Mouse (Mus musculus): ENCODE measurements around the gene Myo5c. TPM values are rescaled to one million over a fixed set of nuclear protein-coding genes. Genes with fewer than 3 reads are reported as not detected.
A peak's percentile ranks its signal among the peaks of the same experiment; 100 is the strongest.

Myo5c gene
- polyA plus RNA-seq, 1 experiment = 8.4 TPM

DNA sequence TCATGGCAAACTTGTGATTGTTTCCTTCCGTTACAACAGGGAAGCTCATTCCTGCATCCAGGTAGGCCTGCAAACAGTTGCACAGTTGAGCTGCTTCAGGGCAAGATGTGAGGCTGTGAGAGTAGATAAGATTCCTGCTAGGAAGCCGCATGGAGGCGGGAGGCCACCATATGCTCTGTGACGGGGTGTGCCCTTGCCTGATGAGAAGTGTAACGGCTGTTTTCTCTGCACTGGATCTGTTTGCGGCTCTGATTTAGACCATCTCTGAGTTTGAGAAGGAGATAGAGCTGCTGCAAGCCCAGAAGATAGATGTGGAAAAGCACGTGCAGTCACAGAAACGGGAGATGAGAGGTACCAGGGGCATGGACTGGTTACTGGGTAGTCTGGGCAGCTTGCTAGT, 51.8 kb downstream of the Myo5c start:
- Histone ChIP-seq H3K4me3 (ENCODE audit: control insufficient read depth, insufficient read depth, low read length) (no peak overlapping the region), H3K4me1 (replicated peaks; ENCODE audit: control insufficient read depth, insufficient read depth, low read length) (no peaks in the 10 kb centered on the region), H3K27ac (ENCODE audit: control insufficient read depth, insufficient read depth, low read length) (no peak overlapping the region), H3K27me3 (ENCODE audit: control insufficient read depth, insufficient read depth, low read length) (no peaks in the 10 kb centered on the region), H3K36me3 (ENCODE audit: control insufficient read depth, insufficient read depth, low read length) (no peaks in the 10 kb centered on the region)
- no peak for TF ChIP-seq CTCF (IDR thresholded peaks at IDR 0.05; ENCODE audit: borderline replicate concordance, control insufficient read depth, extremely low read depth, insufficient read depth, low read length, poor library complexity)
- no peak for TF ChIP-seq POLR2A (IDR thresholded peaks at IDR 0.05; ENCODE audit: control insufficient read depth, extremely low read depth, insufficient read depth, low read length, poor library complexity)
- DNase-seq = no peak
- 96% methylated on average over 8 of the region's 8 CpGs for WGBS

GRCm38 (mm10) chr9:75285363-75285762, 53.5 kb downstream of the Myo5c start:
- Histone ChIP-seq H3K27me3 (ENCODE audit: control insufficient read depth, insufficient read depth, low read length) (no peaks in the 10 kb centered on the region), H3K36me3 (ENCODE audit: control insufficient read depth, insufficient read depth, low read length) (no peaks in the 10 kb centered on the region), H3K27ac (ENCODE audit: control insufficient read depth, insufficient read depth, low read length) (no peak overlapping the region), H3K4me1 (replicated peaks; ENCODE audit: control insufficient read depth, insufficient read depth, low read length) (no peaks in the 10 kb centered on the region), H3K4me3 (ENCODE audit: control insufficient read depth, insufficient read depth, low read length) (no peak overlapping the region)
- DNase-seq = no peak
- TF ChIP-seq POLR2A (IDR thresholded peaks at IDR 0.05; ENCODE audit: control insufficient read depth, extremely low read depth, insufficient read depth, low read length, poor library complexity) = no peak
- TF ChIP-seq CTCF (IDR thresholded peaks at IDR 0.05; ENCODE audit: borderline replicate concordance, control insufficient read depth, extremely low read depth, insufficient read depth, low read length, poor library complexity) = no peak
- 94% methylated on average over 6 of the region's 6 CpGs for WGBS

- no peak for DNase-seq
- TF ChIP-seq CTCF (IDR thresholded peaks at IDR 0.05; ENCODE audit: borderline replicate concordance, control insufficient read depth, extremely low read depth, insufficient read depth, low read length, poor library complexity) (no peak), POLR2A (IDR thresholded peaks at IDR 0.05; ENCODE audit: control insufficient read depth, extremely low read depth, insufficient read depth, low read length, poor library complexity) (no peak)
- Histone ChIP-seq H3K4me3 (ENCODE audit: control insufficient read depth, insufficient read depth, low read length) (no peak overlapping the region), H3K4me1 (replicated peaks; ENCODE audit: control insufficient read depth, insufficient read depth, low read length) (no peaks in the 10 kb centered on the region), H3K27me3 (ENCODE audit: control insufficient read depth, insufficient read depth, low read length) (no peaks in the 10 kb centered on the region), H3K27ac (ENCODE audit: control insufficient read depth, insufficient read depth, low read length) (no peak overlapping the region), H3K36me3 (ENCODE audit: control insufficient read depth, insufficient read depth, low read length) (no peaks in the 10 kb centered on the region)
- 90% methylated on average over 6 of the region's 6 CpGs for WGBS
These were observed 55.8 kb downstream of the Myo5c start for GRCm38 (mm10) chr9:75287636-75288035.

- no peaks in the 10 kb centered on the region for H3K27me3 ChIP-seq (ENCODE audit: control insufficient read depth, insufficient read depth, low read length)
- no peak overlapping the region for H3K27ac ChIP-seq (ENCODE audit: control insufficient read depth, insufficient read depth, low read length)
- DNase-seq = peak; percentile 11
- no peaks in the 10 kb centered on the region for H3K36me3 ChIP-seq (ENCODE audit: control insufficient read depth, insufficient read depth, low read length)
- H3K4me1 ChIP-seq (replicated peaks; ENCODE audit: control insufficient read depth, insufficient read depth, low read length) = no peaks in the 10 kb centered on the region
- no peak overlapping the region for H3K4me3 ChIP-seq (ENCODE audit: control insufficient read depth, insufficient read depth, low read length)
- TF ChIP-seq POLR2A (IDR thresholded peaks at IDR 0.05; ENCODE audit: control insufficient read depth, extremely low read depth, insufficient read depth, low read length, poor library complexity) (no peak), CTCF (IDR thresholded peaks at IDR 0.05; ENCODE audit: borderline replicate concordance, control insufficient read depth, extremely low read depth, insufficient read depth, low read length, poor library complexity) (no peak)
- 54% methylated on average over 4 of the region's 4 CpGs for WGBS
These were observed 57.7 kb downstream of the Myo5c start for GRCm38 (mm10) chr9:75289545-75289944.

GRCm38 (mm10) chr9:75299342-75299741, 67.5 kb downstream of the Myo5c start:
- TF ChIP-seq CTCF (IDR thresholded peaks at IDR 0.05; ENCODE audit: borderline replicate concordance, control insufficient read depth, extremely low read depth, insufficient read depth, low read length, poor library complexity) (no peak), POLR2A (IDR thresholded peaks at IDR 0.05; ENCODE audit: control insufficient read depth, extremely low read depth, insufficient read depth, low read length, poor library complexity) (no peak)
- Histone ChIP-seq H3K27ac (ENCODE audit: control insufficient read depth, insufficient read depth, low read length) (no peak overlapping the region), H3K4me1 (replicated peaks; ENCODE audit: control insufficient read depth, insufficient read depth, low read length) (peaks cover 5% of the 10 kb centered on the region; the same call in 1 of the 2 replicates), H3K4me3 (ENCODE audit: control insufficient read depth, insufficient read depth, low read length) (no peak overlapping the region), H3K27me3 (ENCODE audit: control insufficient read depth, insufficient read depth, low read length) (no peaks in the 10 kb centered on the region), H3K36me3 (ENCODE audit: control insufficient read depth, insufficient read depth, low read length) (no peaks in the 10 kb centered on the region)
- DNase-seq = peak; percentile 40
- 79% methylated on average over 2 of the region's 2 CpGs for WGBS

DNA sequence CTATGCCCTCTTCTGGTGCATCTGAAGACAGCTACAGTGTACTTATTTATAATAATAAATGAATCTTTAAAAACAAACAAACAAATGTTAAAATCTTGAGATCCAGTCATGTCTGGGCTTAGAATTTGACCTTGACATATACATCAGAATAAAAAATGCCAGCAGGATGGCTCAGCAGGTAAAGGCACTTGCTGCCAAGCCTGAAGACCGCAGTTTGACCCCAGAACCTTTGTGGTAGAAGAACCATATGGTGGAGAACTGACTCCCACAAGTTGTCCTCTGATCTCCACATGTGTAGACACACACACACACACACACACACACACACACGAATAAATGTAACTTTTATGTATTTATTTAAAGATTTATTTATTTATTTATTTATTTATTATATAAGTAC, 71.2 kb downstream of the Myo5c start:
- H3K27me3 ChIP-seq (ENCODE audit: control insufficient read depth, insufficient read depth, low read length) = no peaks in the 10 kb centered on the region
- H3K4me3 ChIP-seq (ENCODE audit: control insufficient read depth, insufficient read depth, low read length) = no peak overlapping the region
- DNase-seq = no peak
- H3K36me3 ChIP-seq (ENCODE audit: control insufficient read depth, insufficient read depth, low read length) = no peaks in the 10 kb centered on the region
- no peak overlapping the region for H3K27ac ChIP-seq (ENCODE audit: control insufficient read depth, insufficient read depth, low read length)
- TF ChIP-seq POLR2A (IDR thresholded peaks at IDR 0.05; ENCODE audit: control insufficient read depth, extremely low read depth, insufficient read depth, low read length, poor library complexity) = no peak
- no peak for TF ChIP-seq CTCF (IDR thresholded peaks at IDR 0.05; ENCODE audit: borderline replicate concordance, control insufficient read depth, extremely low read depth, insufficient read depth, low read length, poor library complexity)
- 92% methylated on average over 2 of the region's 2 CpGs for WGBS
- peaks cover 5% of the 10 kb centered on the region; the same call in 1 of the 2 replicates for H3K4me1 ChIP-seq (replicated peaks; ENCODE audit: control insufficient read depth, insufficient read depth, low read length)

DNA sequence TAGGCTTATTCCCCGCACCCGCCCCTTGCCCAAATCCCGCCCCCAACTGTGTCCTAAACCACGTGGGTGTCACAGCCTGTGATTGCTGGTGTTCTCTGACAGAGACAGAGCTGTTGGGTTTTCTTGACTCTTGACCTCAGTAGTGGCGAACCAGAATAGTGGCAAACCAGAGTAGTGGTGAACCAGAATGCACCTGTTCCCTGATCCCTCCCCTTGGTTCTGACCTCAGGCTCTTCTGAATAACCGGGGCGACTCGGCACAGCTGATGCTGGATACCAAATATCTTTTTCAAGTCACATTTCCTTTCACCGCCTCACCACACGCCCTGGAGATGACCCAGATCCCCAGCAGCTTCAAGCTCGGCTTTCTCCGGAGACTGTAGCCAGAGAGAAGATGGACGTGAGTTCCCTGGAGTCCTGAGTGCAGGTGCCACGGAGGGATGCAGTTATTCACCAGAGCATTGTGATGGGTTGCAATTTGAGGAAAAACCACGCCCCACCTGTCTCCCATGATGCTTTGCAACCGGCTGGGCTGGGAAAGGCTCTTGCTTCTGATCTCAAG, 72.0 kb downstream of the Myo5c start:
- H3K4me3 ChIP-seq (ENCODE audit: control insufficient read depth, insufficient read depth, low read length) = no peak overlapping the region

More for the DNA sequence above, 72.0 kb downstream of the Myo5c start:
- TF ChIP-seq POLR2A (IDR thresholded peaks at IDR 0.05; ENCODE audit: control insufficient read depth, extremely low read depth, insufficient read depth, low read length, poor library complexity) = no peak
- TF ChIP-seq CTCF (IDR thresholded peaks at IDR 0.05; ENCODE audit: borderline replicate concordance, control insufficient read depth, extremely low read depth, insufficient read depth, low read length, poor library complexity) = no peak
- 30% methylated on average over 16 of the region's 16 CpGs for WGBS
- no peak overlapping the region for H3K27ac ChIP-seq (ENCODE audit: control insufficient read depth, insufficient read depth, low read length)
- no peaks in the 10 kb centered on the region for H3K27me3 ChIP-seq (ENCODE audit: control insufficient read depth, insufficient read depth, low read length)
- H3K4me1 ChIP-seq (replicated peaks; ENCODE audit: control insufficient read depth, insufficient read depth, low read length) = peaks cover 5% of the 10 kb centered on the region; the same call in 1 of the 2 replicates
- DNase-seq = no peak
- H3K36me3 ChIP-seq (ENCODE audit: control insufficient read depth, insufficient read depth, low read length) = no peaks in the 10 kb centered on the region

Measured in thymus, adult 2 months (tissue).